Mouse (Mus musculus): ENCODE measurements around the gene 4933425L06Rik. TPM values are rescaled to one million over a fixed set of nuclear protein-coding genes. Genes with fewer than 3 reads are reported as not detected.

Gene 4933425L06Rik
- total RNA-seq (2021) (not detected), polyA plus RNA-seq (2012; rRNA removed) (not detected in 2 replicates)
- long read RNA-seq, result 0 reads

DNA sequence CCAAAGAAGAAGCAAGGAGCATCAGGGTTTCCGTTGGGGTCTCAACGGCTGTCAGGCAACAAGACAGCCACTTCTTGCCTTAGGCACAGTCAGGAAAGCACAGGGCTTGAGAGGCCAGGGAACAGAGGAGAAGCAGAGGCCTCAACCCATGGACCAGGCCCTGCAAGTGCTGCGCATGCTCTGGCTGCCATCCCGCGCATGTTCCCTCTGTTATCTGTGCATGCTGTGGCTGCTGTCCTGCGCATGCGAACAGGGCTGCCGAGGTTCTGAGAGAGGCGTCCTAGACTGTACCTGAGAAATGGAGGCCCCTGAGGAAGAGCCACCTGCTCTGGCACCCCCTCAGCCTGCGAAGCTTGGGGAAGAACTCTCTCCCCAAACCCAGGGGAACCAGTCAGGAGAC lies at the start of gene 4933425L06Rik:
Gene 4933425L06Rik, plus strand, starts transcription at position 261 of the 400 bp plus-strand sequence.
- H3K27me3 ChIP-seq (ENCODE audit: control insufficient read depth, insufficient read depth, low read length), result no peaks in the 10 kb centered on the region
- H3K27ac ChIP-seq, result no peak within 1 kb of the TSS
- intact Hi-C loops (cut with DNase I), result no loop called here
- no peak within 1 kb of the TSS for H3K4me3 ChIP-seq
- H3K4me1 ChIP-seq (ENCODE audit: control insufficient read depth, insufficient read depth, low read length), result no peaks in the 10 kb centered on the region
- no peak for DNase-seq
- TF ChIP-seq CTCF (IDR thresholded peaks at IDR 0.05) (no peak), EP300 (IDR thresholded peaks at IDR 0.05; ENCODE audit: insufficient read depth, low read depth, low read length) (no peak), POLR2A (IDR thresholded peaks at IDR 0.05; ENCODE audit: insufficient read depth, low read depth, low read length) (no peak)
- no peaks in the 10 kb centered on the region for H3K36me3 ChIP-seq (ENCODE audit: control insufficient read depth, insufficient read depth, low read length)
- no peaks in the 10 kb centered on the region for H3K79me2 ChIP-seq (replicated peaks; ENCODE audit: control insufficient read depth, insufficient read depth, low read length)
- 82% methylated on average over 10 of the region's 10 CpGs for WGBS
- H3K9ac ChIP-seq (ENCODE audit: low read depth, low read length), result no peak within 1 kb of the TSS

DNA sequence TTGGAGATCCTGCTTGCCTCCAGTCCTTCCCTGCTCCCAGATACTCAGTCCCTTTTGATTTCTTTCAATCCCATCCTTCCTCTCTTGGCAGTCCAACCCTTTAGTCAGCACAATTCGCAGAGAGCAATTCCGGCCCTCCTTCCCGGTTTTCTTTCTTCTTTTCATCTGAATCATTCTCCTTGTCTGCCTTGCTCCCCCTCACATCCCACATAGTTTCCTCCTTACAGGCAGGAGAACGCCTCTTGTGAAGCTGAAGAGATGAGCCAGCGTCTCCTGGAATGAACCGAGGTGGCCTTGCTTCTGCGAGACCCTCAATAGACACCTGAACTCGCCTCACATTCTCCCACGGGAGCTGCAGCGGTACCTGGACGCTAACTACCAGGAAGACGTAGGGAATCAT lies 44.1 kb upstream of the 4933425L06Rik start:
- Histone ChIP-seq H3K79me2 (replicated peaks; ENCODE audit: control insufficient read depth, insufficient read depth, low read length) (no peaks in the 10 kb centered on the region), H3K36me3 (ENCODE audit: control insufficient read depth, insufficient read depth, low read length) (no peaks in the 10 kb centered on the region), H3K27ac (no peak overlapping the region), H3K27me3 (ENCODE audit: control insufficient read depth, insufficient read depth, low read length) (no peaks in the 10 kb centered on the region), H3K4me1 (ENCODE audit: control insufficient read depth, insufficient read depth, low read length) (no peaks in the 10 kb centered on the region), H3K9ac (ENCODE audit: low read depth, low read length) (no peak overlapping the region), H3K4me3 (no peak overlapping the region)
- DNase-seq, result no peak
- intact Hi-C loops (cut with DNase I), result no loop called here
- TF ChIP-seq POLR2A (IDR thresholded peaks at IDR 0.05; ENCODE audit: insufficient read depth, low read depth, low read length) (no peak), CTCF (IDR thresholded peaks at IDR 0.05) (no peak), EP300 (IDR thresholded peaks at IDR 0.05; ENCODE audit: insufficient read depth, low read depth, low read length) (no peak)
- WGBS, result 76% methylated on average over 12 of the region's 12 CpGs

DNA sequence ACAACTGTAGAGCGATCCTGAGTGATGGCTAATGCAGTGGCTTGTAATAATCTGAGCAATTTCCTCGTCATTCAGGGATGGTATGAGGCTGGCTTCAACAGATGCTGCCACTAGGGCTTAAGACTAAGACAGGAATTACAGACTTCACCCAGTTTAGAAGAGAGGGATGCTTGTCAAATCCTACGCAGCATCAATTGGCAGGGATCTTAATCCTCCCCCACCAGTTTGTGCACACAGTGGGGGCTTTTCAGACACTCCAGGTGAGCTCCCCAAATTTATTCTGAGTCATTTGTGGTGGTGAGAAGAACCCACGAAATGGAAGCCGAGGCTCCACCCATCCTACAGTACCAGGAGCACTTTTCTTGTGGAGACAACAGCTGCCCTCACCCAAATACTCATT lies 43.6 kb upstream of the 4933425L06Rik start:
- Histone ChIP-seq H3K4me3 (no peak overlapping the region), H3K27me3 (ENCODE audit: control insufficient read depth, insufficient read depth, low read length) (no peaks in the 10 kb centered on the region), H3K36me3 (ENCODE audit: control insufficient read depth, insufficient read depth, low read length) (no peaks in the 10 kb centered on the region), H3K27ac (no peak overlapping the region), H3K9ac (ENCODE audit: low read depth, low read length) (no peak overlapping the region), H3K79me2 (replicated peaks; ENCODE audit: control insufficient read depth, insufficient read depth, low read length) (no peaks in the 10 kb centered on the region), H3K4me1 (ENCODE audit: control insufficient read depth, insufficient read depth, low read length) (no peaks in the 10 kb centered on the region)
- TF ChIP-seq EP300 (IDR thresholded peaks at IDR 0.05; ENCODE audit: insufficient read depth, low read depth, low read length) (no peak), POLR2A (IDR thresholded peaks at IDR 0.05; ENCODE audit: insufficient read depth, low read depth, low read length) (no peak), CTCF (IDR thresholded peaks at IDR 0.05) (no peak)
- intact Hi-C loops (cut with DNase I), result no loop called here
- 86% methylated on average over 5 of the region's 5 CpGs for WGBS
- DNase-seq, result no peak

DNA sequence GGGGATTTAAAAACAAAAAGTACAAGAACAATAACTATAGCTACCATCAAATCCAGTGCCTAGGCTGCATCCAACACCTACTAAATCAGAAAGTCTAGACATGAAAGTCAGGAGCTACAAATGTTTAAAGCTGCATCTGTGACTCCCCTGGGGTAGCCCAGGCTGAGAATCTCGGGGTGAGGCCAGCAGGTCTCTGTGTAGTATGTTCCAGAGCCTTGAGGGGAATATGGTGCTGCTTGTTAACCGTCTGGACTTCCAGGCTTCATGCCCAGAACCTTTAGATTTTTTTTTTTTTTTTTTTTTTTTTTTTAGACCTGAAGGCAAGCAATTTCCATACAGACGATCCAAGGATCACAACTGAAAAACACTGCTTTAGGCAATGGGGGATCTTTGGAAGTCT lies 38.0 kb upstream of the 4933425L06Rik start:
- intact Hi-C loops (cut with DNase I), result no loop called here
- H3K4me1 ChIP-seq (ENCODE audit: control insufficient read depth, insufficient read depth, low read length), result peaks cover 5% of the 10 kb centered on the region
- H3K4me3 ChIP-seq, result no peak overlapping the region
- H3K79me2 ChIP-seq (replicated peaks; ENCODE audit: control insufficient read depth, insufficient read depth, low read length), result no peaks in the 10 kb centered on the region
- H3K27me3 ChIP-seq (ENCODE audit: control insufficient read depth, insufficient read depth, low read length), result peaks cover 2% of the 10 kb centered on the region; the same call in 1 of the 2 replicates
- no peaks in the 10 kb centered on the region for H3K36me3 ChIP-seq (ENCODE audit: control insufficient read depth, insufficient read depth, low read length)
- TF ChIP-seq EP300 (IDR thresholded peaks at IDR 0.05; ENCODE audit: insufficient read depth, low read depth, low read length) (no peak), POLR2A (IDR thresholded peaks at IDR 0.05; ENCODE audit: insufficient read depth, low read depth, low read length) (no peak), CTCF (IDR thresholded peaks at IDR 0.05) (no peak)
- no peak overlapping the region for H3K9ac ChIP-seq (ENCODE audit: low read depth, low read length)
- 56% methylated on average over 3 of the region's 3 CpGs for WGBS
- no peak for DNase-seq
- no peak overlapping the region for H3K27ac ChIP-seq

DNA sequence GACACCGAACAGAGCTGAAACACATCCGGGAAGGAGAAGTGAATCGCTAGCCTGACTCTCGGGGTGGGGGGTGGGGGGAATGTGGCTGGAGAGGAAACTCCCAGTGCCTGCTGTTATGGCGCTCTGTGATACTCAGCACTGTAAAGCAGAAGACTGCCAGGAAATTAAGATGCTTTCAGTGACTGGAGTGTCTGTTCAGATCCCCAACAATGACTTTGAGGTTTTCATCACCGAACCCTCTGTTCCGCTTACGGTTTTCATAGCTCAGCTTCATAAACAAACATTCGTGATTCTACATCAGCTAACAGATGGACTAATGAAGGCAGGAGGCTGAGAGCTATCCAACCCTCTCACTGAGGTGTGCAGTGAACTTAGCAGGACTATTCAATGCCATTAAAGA lies 34.5 kb upstream of the 4933425L06Rik start:
- H3K4me1 ChIP-seq (ENCODE audit: control insufficient read depth, insufficient read depth, low read length), result peaks cover 5% of the 10 kb centered on the region
- DNase-seq, result no peak
- H3K9ac ChIP-seq (ENCODE audit: low read depth, low read length), result 0 out of 2 replicates have a peak overlapping the region, but pooled peaks have one; percentile 8
- TF ChIP-seq EP300 (IDR thresholded peaks at IDR 0.05; ENCODE audit: insufficient read depth, low read depth, low read length), result no peak
- no peak for TF ChIP-seq CTCF (IDR thresholded peaks at IDR 0.05)
- TF ChIP-seq POLR2A (IDR thresholded peaks at IDR 0.05; ENCODE audit: insufficient read depth, low read depth, low read length), result no peak
- H3K4me3 ChIP-seq, result 0 out of 2 replicates have a peak overlapping the region, but pooled peaks have one; percentile 24
- 32% methylated on average over 9 of the region's 9 CpGs for WGBS
- H3K27ac ChIP-seq, result no peak overlapping the region
- intact Hi-C loops (cut with DNase I), result loop anchor here (5.0 kb wide), 1 partner anchor 230 kb away; the partner anchor contains the start of gene Cwc27
- no peaks in the 10 kb centered on the region for H3K79me2 ChIP-seq (replicated peaks; ENCODE audit: control insufficient read depth, insufficient read depth, low read length)
- H3K36me3 ChIP-seq (ENCODE audit: control insufficient read depth, insufficient read depth, low read length), result no peaks in the 10 kb centered on the region
- H3K27me3 ChIP-seq (ENCODE audit: control insufficient read depth, insufficient read depth, low read length), result peaks cover 2% of the 10 kb centered on the region; the same call in 1 of the 2 replicates

DNA sequence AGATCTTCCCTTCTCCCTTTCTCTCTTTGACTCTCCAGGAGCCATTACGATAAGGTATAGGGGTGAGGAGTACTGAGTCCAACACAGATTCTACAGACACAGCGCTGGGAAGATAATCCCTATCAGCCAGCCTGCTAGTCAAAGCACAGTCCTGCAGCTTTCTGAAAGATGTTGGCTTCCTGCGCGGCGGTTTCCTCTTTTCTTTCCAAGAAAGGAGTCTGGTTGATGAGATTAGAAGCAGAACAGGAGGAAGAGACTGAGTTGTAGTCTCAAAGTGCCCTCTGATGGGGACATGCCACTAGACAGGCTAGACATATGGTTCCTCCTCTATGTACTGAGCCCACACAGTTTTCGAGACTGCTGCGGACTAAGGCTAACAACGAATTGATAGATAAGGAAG lies 33.3 kb upstream of the 4933425L06Rik start:
- H3K4me1 ChIP-seq (ENCODE audit: control insufficient read depth, insufficient read depth, low read length), result peaks cover 7% of the 10 kb centered on the region
- H3K4me3 ChIP-seq, result no peak overlapping the region
- peak in 1 of 2 experiments; percentile 10 for DNase-seq
- no peak overlapping the region for H3K9ac ChIP-seq (ENCODE audit: low read depth, low read length)
- H3K36me3 ChIP-seq (ENCODE audit: control insufficient read depth, insufficient read depth, low read length), result no peaks in the 10 kb centered on the region
- intact Hi-C loops (cut with DNase I), result loop anchor here (2.0 to 5.0 kb wide), 2 partner anchors 100 to 231 kb away; partner anchors contain the start of gene Cwc27
- H3K27ac ChIP-seq, result no peak overlapping the region
- TF ChIP-seq CTCF (IDR thresholded peaks at IDR 0.05) (peak; percentile 39), EP300 (IDR thresholded peaks at IDR 0.05; ENCODE audit: insufficient read depth, low read depth, low read length) (no peak)
- H3K27me3 ChIP-seq (ENCODE audit: control insufficient read depth, insufficient read depth, low read length), result peaks cover 2% of the 10 kb centered on the region; the same call in 1 of the 2 replicates
- H3K79me2 ChIP-seq (replicated peaks; ENCODE audit: control insufficient read depth, insufficient read depth, low read length), result no peaks in the 10 kb centered on the region
- WGBS, result 28% methylated on average over 8 of the region's 8 CpGs

All from heart, adult 2 months (tissue).